Mouse (Mus musculus): Measurements from ENCODE around the gene Socs1. TPM values are rescaled to one million over a fixed set of nuclear protein-coding genes. Genes with fewer than 3 reads are reported as not detected.

The Socs1 gene
- polyA plus RNA-seq, 1 experiment from 2014 or later = 15.4 TPM

GRCm38 (mm10) chr16:10786288-10786687 lies 952 bp upstream of the Socs1 start:
- ATAC-seq (ENCODE audit: insufficient number of reproducible peaks, low FRiP score, low TSS enrichment, low read depth) = peak; percentile 20; the same call in 1 of the 2 replicates
- no peaks in the 10 kb centered on the region for H3K27me3 ChIP-seq
- WGBS = 1% methylated on average over 9 of the region's 9 CpGs
- peak overlapping the region; percentile 100 for H3K27ac ChIP-seq (replicated peaks)
- H3K9me3 ChIP-seq (replicated peaks) = no peaks in the 10 kb centered on the region
- peak overlapping the region; percentile 75 for H3K4me3 ChIP-seq (replicated peaks)
- H3K4me1 ChIP-seq = peaks cover 49% of the 10 kb centered on the region
- peak overlapping the region; percentile 54 for H3K9ac ChIP-seq
- H3K4me2 ChIP-seq (replicated peaks) = peak overlapping the region; percentile 84
- H3K36me3 ChIP-seq = no peaks in the 10 kb centered on the region

- Histone ChIP-seq H3K36me3 (no peaks in the 10 kb centered on the region), H3K4me2 (replicated peaks) (peak overlapping the region; percentile 84), H3K9ac (peak overlapping the region; percentile 74), H3K27me3 (no peaks in the 10 kb centered on the region), H3K9me3 (replicated peaks) (no peaks in the 10 kb centered on the region), H3K4me3 (replicated peaks) (peak overlapping the region; percentile 75), H3K4me1 (peaks cover 62% of the 10 kb centered on the region), H3K27ac (replicated peaks) (peak overlapping the region; percentile 100)
- WGBS = under 1% methylated on average over 55 of the region's 55 CpGs
- peak; percentile 88 for ATAC-seq (ENCODE audit: insufficient number of reproducible peaks, low FRiP score, low TSS enrichment, low read depth)
Measured at GRCm38 (mm10) chr16:10784793-10785370, 454 bp downstream of the Socs1 start.

GRCm38 (mm10) chr16:10783883-10784792 lies 1.2 kb downstream of the Socs1 start:
- ATAC-seq (ENCODE audit: insufficient number of reproducible peaks, low FRiP score, low TSS enrichment, low read depth) = no peak
- H3K27ac ChIP-seq (replicated peaks) = peak overlapping the region; percentile 100
- H3K9me3 ChIP-seq (replicated peaks) = no peaks in the 10 kb centered on the region
- peak overlapping the region; percentile 84 for H3K4me2 ChIP-seq (replicated peaks)
- H3K9ac ChIP-seq = peak overlapping the region; percentile 74
- H3K4me1 ChIP-seq = peaks cover 62% of the 10 kb centered on the region
- H3K4me3 ChIP-seq (replicated peaks) = peak overlapping the region; percentile 75
- no peaks in the 10 kb centered on the region for H3K27me3 ChIP-seq
- no peaks in the 10 kb centered on the region for H3K36me3 ChIP-seq
- 1% methylated on average over 81 of the region's 81 CpGs for WGBS

- Histone ChIP-seq H3K4me2 (replicated peaks) (peak overlapping the region; percentile 84), H3K9ac (0 out of 2 replicates have a peak overlapping the region, but pooled peaks have one; percentile 74), H3K9me3 (replicated peaks) (no peaks in the 10 kb centered on the region), H3K36me3 (no peaks in the 10 kb centered on the region), H3K27me3 (no peaks in the 10 kb centered on the region), H3K4me1 (peaks cover 62% of the 10 kb centered on the region), H3K4me3 (replicated peaks) (peak overlapping the region; percentile 75), H3K27ac (replicated peaks) (peak overlapping the region; percentile 56; the same call in 1 of the 2 replicates)
- WGBS = 47% methylated on average over 8 of the region's 8 CpGs
- ATAC-seq (ENCODE audit: insufficient number of reproducible peaks, low FRiP score, low TSS enrichment, low read depth) = no peak
Measured at GRCm38 (mm10) chr16:10783451-10783850, 1.9 kb downstream of the Socs1 start.

- no peak overlapping the region for H3K9ac ChIP-seq
- peak overlapping the region; percentile 84 for H3K4me2 ChIP-seq (replicated peaks)
- 9% methylated on average over 1 of the region's 1 CpGs for WGBS
- peaks cover 62% of the 10 kb centered on the region for H3K4me1 ChIP-seq
- peak overlapping the region; percentile 75 for H3K4me3 ChIP-seq (replicated peaks)
- no peaks in the 10 kb centered on the region for H3K36me3 ChIP-seq
- no peaks in the 10 kb centered on the region for H3K9me3 ChIP-seq (replicated peaks)
- peak overlapping the region; percentile 56 for H3K27ac ChIP-seq (replicated peaks)
- no peaks in the 10 kb centered on the region for H3K27me3 ChIP-seq
- ATAC-seq (ENCODE audit: insufficient number of reproducible peaks, low FRiP score, low TSS enrichment, low read depth) = no peak
Measured at GRCm38 (mm10) chr16:10783152-10783434, 2.2 kb downstream of the Socs1 start.

GRCm38 (mm10) chr16:10782377-10783151 lies 2.8 kb downstream of the Socs1 start:
- Histone ChIP-seq H3K27me3 (no peaks in the 10 kb centered on the region), H3K36me3 (no peaks in the 10 kb centered on the region), H3K4me1 (peaks cover 62% of the 10 kb centered on the region), H3K9ac (no peak overlapping the region), H3K4me2 (replicated peaks) (peak overlapping the region; percentile 84), H3K9me3 (replicated peaks) (no peaks in the 10 kb centered on the region), H3K27ac (replicated peaks) (peak overlapping the region; percentile 56), H3K4me3 (replicated peaks) (peak overlapping the region; percentile 75)
- WGBS = 31% methylated on average over 6 of the region's 6 CpGs
- ATAC-seq (ENCODE audit: insufficient number of reproducible peaks, low FRiP score, low TSS enrichment, low read depth) = no peak

GRCm38 (mm10) chr16:10781862-10782371 lies 3.4 kb downstream of the Socs1 start:
- no peaks in the 10 kb centered on the region for H3K27me3 ChIP-seq
- H3K4me2 ChIP-seq (replicated peaks) = peak overlapping the region; percentile 84; the same call in 1 of the 2 replicates
- H3K4me3 ChIP-seq (replicated peaks) = peak overlapping the region; percentile 75; the same call in 1 of the 2 replicates
- ATAC-seq (ENCODE audit: insufficient number of reproducible peaks, low FRiP score, low TSS enrichment, low read depth) = no peak
- H3K27ac ChIP-seq (replicated peaks) = peak overlapping the region; percentile 72; the same call in 1 of the 2 replicates
- whole genome bisulfite sequencing = 26% methylated on average over 9 of the region's 9 CpGs
- H3K9ac ChIP-seq = no peak overlapping the region
- no peaks in the 10 kb centered on the region for H3K36me3 ChIP-seq
- H3K4me1 ChIP-seq = peaks cover 56% of the 10 kb centered on the region
- no peaks in the 10 kb centered on the region for H3K9me3 ChIP-seq (replicated peaks)

- Histone ChIP-seq H3K36me3 (no peaks in the 10 kb centered on the region), H3K9me3 (replicated peaks) (no peaks in the 10 kb centered on the region), H3K9ac (no peak overlapping the region), H3K27me3 (no peaks in the 10 kb centered on the region), H3K27ac (replicated peaks) (peak overlapping the region; percentile 72), H3K4me3 (replicated peaks) (no peak overlapping the region), H3K4me2 (replicated peaks) (0 out of 2 replicates have a peak overlapping the region, but pooled peaks have one; percentile 17), H3K4me1 (peaks cover 44% of the 10 kb centered on the region)
- ATAC-seq (ENCODE audit: insufficient number of reproducible peaks, low FRiP score, low TSS enrichment, low read depth) = no peak
- WGBS = 44% methylated on average over 5 of the region's 5 CpGs
Measured at GRCm38 (mm10) chr16:10780631-10781120, 4.7 kb downstream of the Socs1 start.

- no peaks in the 10 kb centered on the region for H3K27me3 ChIP-seq
- no peaks in the 10 kb centered on the region for H3K9me3 ChIP-seq (replicated peaks)
- ATAC-seq (ENCODE audit: insufficient number of reproducible peaks, low FRiP score, low TSS enrichment, low read depth) = no peak
- 67% methylated on average over 5 of the region's 5 CpGs for WGBS
- no peak overlapping the region for H3K9ac ChIP-seq
- no peak overlapping the region for H3K27ac ChIP-seq (replicated peaks)
- H3K4me1 ChIP-seq = peaks cover 27% of the 10 kb centered on the region
- no peaks in the 10 kb centered on the region for H3K36me3 ChIP-seq
- no peak overlapping the region for H3K4me3 ChIP-seq (replicated peaks)
- no peak overlapping the region for H3K4me2 ChIP-seq (replicated peaks)
Measured at GRCm38 (mm10) chr16:10777579-10778160, 7.7 kb downstream of the Socs1 start.

- Histone ChIP-seq H3K9me3 (replicated peaks) (no peaks in the 10 kb centered on the region), H3K27me3 (no peaks in the 10 kb centered on the region), H3K9ac (no peak overlapping the region), H3K4me3 (replicated peaks) (no peak overlapping the region), H3K4me1 (peaks cover 14% of the 10 kb centered on the region), H3K27ac (replicated peaks) (no peak overlapping the region), H3K36me3 (no peaks in the 10 kb centered on the region), H3K4me2 (replicated peaks) (no peak overlapping the region)
- WGBS = 49% methylated on average over 7 of the region's 7 CpGs
- no peak for ATAC-seq (ENCODE audit: insufficient number of reproducible peaks, low FRiP score, low TSS enrichment, low read depth)
Measured at GRCm38 (mm10) chr16:10776322-10776721, 9.0 kb downstream of the Socs1 start.
